11 mouse cellular contexts compared by ENCODE assay signal in the genomic region with DNA sequence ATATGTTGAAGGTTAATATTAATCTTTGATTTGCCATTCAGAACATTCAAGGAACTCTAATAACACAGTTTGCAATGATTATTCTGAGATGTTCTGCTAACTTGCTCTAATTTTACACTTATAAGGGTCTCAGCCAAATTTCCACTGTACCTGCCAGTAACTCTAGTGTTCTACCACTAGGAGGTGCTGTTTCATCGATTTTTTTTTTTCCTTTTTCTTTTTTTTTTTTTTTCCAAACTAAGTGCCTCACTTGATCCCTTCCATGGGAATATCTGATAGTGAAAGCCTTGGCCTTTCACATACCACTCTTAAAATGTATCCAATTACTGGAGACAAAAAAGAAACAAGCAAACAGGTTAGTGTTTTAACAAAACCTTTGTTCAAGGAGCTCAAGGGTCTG. TPM values are rescaled to one million over a fixed set of nuclear protein-coding genes. Genes with fewer than 3 reads are reported as not detected.
A peak's percentile ranks its signal among the peaks of the same experiment; 100 is the strongest.
DNase-seq lines count a peak whose midpoint lies in the region; ATAC-seq and TF ChIP-seq lines count a peak whose summit lies in the region.
"Had no signal": no experiment of that assay in that cellular context is flagged by ENCODE, and none has a peak within 500 bp of the region (broad histone marks: within the 10 kb centered on the region; RNA-seq: fewer than 3 reads in every experiment).

No protein-coding gene starts in this region.

- H3K4me1 ChIP-seq in midbrain, embryonic 11.5 days (ENCODE audit: control insufficient read depth, insufficient read depth, low read length) = no peaks in the 10 kb centered on the region
- H3K4me1 ChIP-seq in midbrain, embryonic 13.5 days (replicated peaks) = no peaks in the 10 kb centered on the region

- H3K9me3 ChIP-seq in midbrain, embryonic 11.5 days (ENCODE audit: control insufficient read depth, low read length) = no peaks in the 10 kb centered on the region
- no peaks in the 10 kb centered on the region for H3K9me3 ChIP-seq in midbrain, embryonic 13.5 days

- no peak for DNase-seq in gastrocnemius, adult 2 months
- no peak for DNase-seq in gastrocnemius, postnatal 14 days
- DNase-seq in midbrain, embryonic 11.5 days (ENCODE audit: low spot score, missing footprints) = peak; percentile 89
- DNase-seq in brain, embryonic 18.5 days (ENCODE audit: low read depth, low spot score) = peak; percentile 20
- peak; percentile 63 for DNase-seq in retina, postnatal 1 day
- DNase-seq in urinary bladder, postnatal 36 days (ENCODE audit: low spot score in 2 of 2) = no peak
- DNase-seq: kidney, adult 18-20 months; lung, postnatal 14 days had no signal

- 0% methylated on average over 1 of the region's 1 CpGs for WGBS in midbrain, embryonic 11.5 days
- WGBS in midbrain, embryonic 13.5 days = 7% methylated on average over 1 of the region's 1 CpGs

- peak; percentile 80 for TF ChIP-seq CTCF in gastrocnemius, adult 2 months (IDR thresholded peaks at IDR 0.05)

- H3K9ac ChIP-seq in midbrain, embryonic 11.5 days (ENCODE audit: low read length) = no peak overlapping the region
- H3K9ac ChIP-seq in midbrain, embryonic 13.5 days (replicated peaks) = no peak overlapping the region

- no peaks in the 10 kb centered on the region for H3K27me3 ChIP-seq in midbrain, embryonic 11.5 days (ENCODE audit: control insufficient read depth, insufficient read depth, low read length)
- H3K27me3 ChIP-seq in midbrain, embryonic 13.5 days = no peaks in the 10 kb centered on the region

- H3K4me3 ChIP-seq in gastrocnemius, adult 2 months = no peak overlapping the region
- no peak overlapping the region for H3K4me3 ChIP-seq in midbrain, embryonic 11.5 days (ENCODE audit: low read depth, low read length)
- H3K4me3 ChIP-seq in midbrain, embryonic 13.5 days (replicated peaks) = no peak overlapping the region

- no peak for ATAC-seq in midbrain, embryonic 11.5 days (ENCODE audit: low FRiP score)
- no peak for ATAC-seq in midbrain, embryonic 13.5 days
- no peak for ATAC-seq in frontal cortex, adult (ENCODE audit: low TSS enrichment)

- intact Hi-C loops in gastrocnemius, adult 2 months (cut with DNase I) = loop anchor here (5.0 kb wide), 2 partner anchors 295 to 555 kb away; no protein-coding TSS in a partner anchor
- intact Hi-C loops in gastrocnemius, postnatal 14 days (cut with DNase I; ENCODE audit: low total_unique reads) = no loop called here

- no peak overlapping the region for H3K27ac ChIP-seq in gastrocnemius, adult 2 months
- no peak overlapping the region for H3K27ac ChIP-seq in midbrain, embryonic 11.5 days (ENCODE audit: low read depth, low read length)
- H3K27ac ChIP-seq in midbrain, embryonic 13.5 days = no peak overlapping the region

- no peak overlapping the region for H3K4me2 ChIP-seq in midbrain, embryonic 11.5 days
- H3K4me2 ChIP-seq in midbrain, embryonic 13.5 days (replicated peaks) = no peak overlapping the region

- H3K36me3 ChIP-seq in midbrain, embryonic 11.5 days (ENCODE audit: control insufficient read depth, insufficient read depth, low read length) = no peaks in the 10 kb centered on the region
- H3K36me3 ChIP-seq in midbrain, embryonic 13.5 days = no peaks in the 10 kb centered on the region

RNA-seq across cellular contexts. Expression of gene Dis3l, which starts 6.3 kb away (rescaled TPM):
- total RNA-seq in gastrocnemius, adult 2 months (2021) = 10 to 100 TPM; 21.0 to 26.9 TPM
- 10 to 100 TPM; 13.0 to 13.4 TPM for total RNA-seq in gastrocnemius, postnatal 14 days (2021)
- 26.5 and 27.1 TPM in 2 replicates for polyA plus RNA-seq in midbrain, embryonic 11.5 days (2014; fragmentation: Nextera tagmentation; extraction: Ambion mirVana)
- 21.6 and 22.5 TPM in 2 replicates for polyA plus RNA-seq in midbrain, embryonic 13.5 days (2015; fragmentation: Nextera tagmentation; extraction: Ambion mirVana)

RNA-seq across cellular contexts. Expression of gene Megf11, which starts 38.0 kb away (rescaled TPM):
- under 1 TPM; 0.25 to 0.46 TPM for total RNA-seq in gastrocnemius, adult 2 months (2021)
- total RNA-seq in gastrocnemius, postnatal 14 days (2021) = under 1 TPM; 0.27 to 0.31 TPM
- 2.6 and 3.1 TPM in 2 replicates for polyA plus RNA-seq in midbrain, embryonic 11.5 days (2014; fragmentation: Nextera tagmentation; extraction: Ambion mirVana)
- polyA plus RNA-seq in midbrain, embryonic 13.5 days (2015; fragmentation: Nextera tagmentation; extraction: Ambion mirVana) = 9.4 and 10.2 TPM in 2 replicates
- total RNA-seq: granulocyte monocyte progenitor cell, adult 5-6 weeks had no signal

Comparison
In these comparisons a context has a peak if more than half of its experiments do, and no peak if none do; other contexts are left out.
1. DNase-seq: peak in midbrain, embryonic 11.5 days (single experiment), brain, embryonic 18.5 days (single experiment) and retina, postnatal 1 day (single experiment); none in gastrocnemius, adult 2 months (single experiment), gastrocnemius, postnatal 14 days (single experiment) and urinary bladder, postnatal 36 days (0 of 2).